Mouse (Mus musculus): ENCODE results near the gene Prune2.
"Not testable (repeated sequence)": the region's sequence is repeated elsewhere in the genome, so short reads cannot be mapped to it uniquely, and the experiment has no call there.

Gene Prune2

DNA sequence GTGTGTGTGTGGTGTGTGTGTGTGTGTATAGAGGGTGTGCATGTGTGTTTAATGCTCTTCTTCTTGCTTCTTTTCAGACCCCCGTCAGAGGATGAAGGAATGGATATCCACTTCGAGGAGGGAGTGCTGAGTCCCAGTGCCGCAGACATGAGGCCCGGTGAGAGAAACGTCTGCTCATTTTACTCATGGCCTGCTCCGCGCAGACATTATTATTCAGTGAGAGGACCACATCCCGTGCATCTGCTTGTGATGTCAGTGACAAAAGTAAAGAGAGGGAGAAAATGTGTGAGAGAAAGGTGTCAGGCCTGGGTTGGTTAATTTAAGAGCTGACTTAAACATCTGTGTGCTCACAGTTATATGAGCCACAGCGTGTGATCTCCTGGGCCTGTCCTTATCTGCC, 212.3 kb downstream of the Prune2 start:
- in situ Hi-C loops (cut with MboI; ENCODE audit: low sequenced_read_pairs): no loop called here

GRCm38 (mm10) chr19:17169746-17170145, 213.8 kb downstream of the Prune2 start:
- in situ Hi-C loops (cut with MboI; ENCODE audit: low sequenced_read_pairs): no loop called here

GRCm38 (mm10) chr19:17174501-17174900, 218.6 kb downstream of the Prune2 start:
- in situ Hi-C loops (cut with MboI; ENCODE audit: low sequenced_read_pairs): not testable (repeated sequence)

- in situ Hi-C loops (cut with MboI; ENCODE audit: low sequenced_read_pairs): no loop called here
Measured at GRCm38 (mm10) chr19:17180506-17180905, 224.6 kb downstream of the Prune2 start.

DNA sequence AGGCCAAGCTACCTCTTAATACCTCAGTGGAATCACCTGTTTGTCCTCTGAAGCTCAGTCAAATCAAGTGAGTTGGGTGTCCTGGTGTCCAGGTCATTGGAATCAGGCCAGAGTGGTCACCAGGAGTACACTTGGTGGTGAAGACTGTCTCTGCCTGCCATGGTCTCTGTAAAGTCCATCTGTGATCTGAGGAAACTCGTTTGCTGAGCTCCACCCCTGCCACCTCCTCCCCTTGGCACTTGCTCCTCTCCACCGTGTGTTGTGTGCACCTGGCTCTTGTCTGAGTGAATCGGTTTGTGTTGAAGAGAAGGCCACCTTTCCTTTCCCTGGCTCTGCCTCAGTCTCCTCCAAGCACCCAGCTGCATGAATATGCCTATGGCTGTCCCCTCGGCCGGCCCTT, 238.8 kb downstream of the Prune2 start:
- in situ Hi-C loops (cut with MboI; ENCODE audit: low sequenced_read_pairs): no loop called here

DNA sequence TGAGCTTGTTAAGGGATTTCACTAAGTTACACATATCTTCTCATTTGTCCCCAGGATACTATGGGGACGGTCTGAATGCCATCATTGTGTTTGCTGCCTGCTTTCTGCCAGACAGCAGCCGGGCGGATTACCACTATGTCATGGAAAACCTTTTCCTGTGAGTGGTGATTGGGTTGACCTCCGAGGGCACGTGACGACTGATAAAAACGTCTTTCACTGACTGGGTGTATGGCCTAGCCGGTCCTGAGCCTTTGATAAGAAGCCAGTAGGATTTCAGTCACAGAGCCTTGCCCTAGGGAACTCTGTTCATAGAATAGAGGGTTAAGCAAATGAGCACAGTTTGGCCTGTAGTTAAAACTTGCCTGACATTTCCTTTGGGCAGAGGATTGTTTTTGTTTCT, 243.1 kb downstream of the Prune2 start:
- in situ Hi-C loops (cut with MboI; ENCODE audit: low sequenced_read_pairs): no loop called here

- in situ Hi-C loops (cut with MboI; ENCODE audit: low sequenced_read_pairs): no loop called here
Measured at GRCm38 (mm10) chr19:17207141-17207540, 251.2 kb downstream of the Prune2 start.

DNA sequence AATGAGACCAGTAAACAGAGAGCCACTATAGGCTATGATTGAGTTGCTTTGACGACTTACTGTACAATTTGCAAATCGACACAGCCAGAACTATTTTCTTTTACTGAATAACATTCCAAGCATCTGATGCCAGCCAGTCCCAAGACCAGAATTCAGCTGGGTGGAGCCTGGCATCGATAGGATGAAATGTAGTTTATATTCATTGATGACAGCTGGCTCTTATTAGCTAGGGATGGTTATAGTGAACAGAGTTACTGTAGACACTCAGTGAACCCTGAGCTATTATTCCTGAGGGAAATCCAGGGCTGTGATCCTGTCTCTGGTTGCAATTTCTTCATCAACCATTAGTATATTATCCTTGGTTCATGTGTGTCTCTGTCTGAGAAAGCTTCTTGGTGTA, 254.6 kb downstream of the Prune2 start:
- in situ Hi-C loops (cut with MboI; ENCODE audit: low sequenced_read_pairs): no loop called here

DNA sequence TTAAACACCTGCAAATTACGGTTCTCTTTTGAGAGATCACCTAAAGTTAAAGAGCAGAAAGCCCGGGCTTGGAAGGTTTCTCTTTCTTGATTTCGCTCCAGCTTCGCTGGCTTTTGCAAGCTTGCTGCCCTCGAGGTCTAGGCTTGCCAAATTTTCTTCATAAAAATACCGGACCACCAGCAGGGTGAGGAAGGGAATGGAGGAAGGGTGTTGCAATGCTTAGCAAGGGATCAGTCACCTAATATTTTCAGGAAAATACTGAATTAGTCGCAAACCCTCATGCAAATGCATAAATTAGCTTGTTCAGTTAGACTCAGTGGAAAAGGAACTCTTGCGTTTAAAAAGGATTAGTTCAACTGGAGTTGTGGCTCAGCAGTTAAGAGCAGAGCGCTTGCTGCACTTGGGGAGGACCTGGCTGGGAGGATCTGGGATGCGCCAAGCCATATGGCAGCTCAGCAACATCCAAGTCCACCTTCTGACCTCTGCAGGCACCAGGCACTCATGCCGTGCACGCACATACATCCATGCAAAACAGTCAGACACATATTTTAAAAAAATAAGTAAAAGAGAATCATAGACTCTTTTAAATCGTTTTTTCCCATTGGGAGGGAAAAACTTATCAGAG, 259.1 kb downstream of the Prune2 start:
- in situ Hi-C loops (cut with MboI; ENCODE audit: low sequenced_read_pairs): no loop called here

- in situ Hi-C loops (cut with MboI; ENCODE audit: low sequenced_read_pairs): no loop called here
Measured at GRCm38 (mm10) chr19:17218195-17218594, 262.3 kb downstream of the Prune2 start.

GRCm38 (mm10) chr19:17223801-17224200, 267.9 kb downstream of the Prune2 start:
- in situ Hi-C loops (cut with MboI; ENCODE audit: low sequenced_read_pairs): no loop called here

DNA sequence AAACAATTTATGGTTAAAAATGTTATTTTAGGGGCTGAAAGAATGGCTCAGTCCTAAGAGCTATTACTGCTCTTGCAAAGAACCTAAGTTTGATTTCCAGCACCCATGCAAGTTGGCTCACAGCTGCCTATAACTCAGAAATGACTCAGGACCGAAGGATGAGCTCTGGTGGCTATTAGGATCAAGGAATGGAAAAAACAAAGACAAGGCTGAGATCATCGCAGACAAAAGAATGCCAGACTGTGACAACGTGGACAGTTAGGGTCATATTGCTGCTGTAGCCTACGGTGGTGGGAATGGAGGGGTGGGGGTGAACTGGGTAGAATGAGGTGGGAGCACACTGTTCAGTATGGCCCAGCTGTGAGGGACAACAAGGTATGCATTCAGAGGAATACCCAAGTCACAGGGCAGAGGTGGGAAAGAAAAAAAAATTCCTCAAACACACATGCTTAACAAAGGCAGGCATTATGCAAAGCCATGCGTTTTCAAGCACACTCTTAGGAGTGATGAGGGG, 269.7 kb downstream of the Prune2 start:
- in situ Hi-C loops (cut with MboI; ENCODE audit: low sequenced_read_pairs): no loop called here

DNA sequence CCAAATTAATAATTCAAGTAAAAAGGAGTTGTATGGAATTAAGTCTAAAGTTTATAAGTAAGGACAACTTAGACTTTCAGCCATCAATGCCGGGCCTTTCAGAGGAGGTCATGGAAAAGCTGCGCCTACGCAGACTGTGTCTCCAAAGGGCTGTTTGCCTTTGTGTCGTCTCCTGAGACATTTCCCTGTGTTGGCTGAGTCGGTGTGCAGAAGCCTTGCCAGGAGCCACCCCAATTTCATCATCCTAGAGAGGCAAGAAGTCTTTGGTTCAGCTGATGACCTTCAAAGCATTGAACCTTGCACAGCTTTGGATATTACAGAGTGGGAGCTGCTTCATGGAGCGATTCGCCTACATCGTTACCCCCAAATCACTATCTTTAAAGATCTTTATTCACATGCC, 270.2 kb downstream of the Prune2 start:
- in situ Hi-C loops (cut with MboI; ENCODE audit: low sequenced_read_pairs): no loop called here

- in situ Hi-C loops (cut with MboI; ENCODE audit: low sequenced_read_pairs): no loop called here
Measured at GRCm38 (mm10) chr19:17230013-17230412, 274.1 kb downstream of the Prune2 start.

DNA sequence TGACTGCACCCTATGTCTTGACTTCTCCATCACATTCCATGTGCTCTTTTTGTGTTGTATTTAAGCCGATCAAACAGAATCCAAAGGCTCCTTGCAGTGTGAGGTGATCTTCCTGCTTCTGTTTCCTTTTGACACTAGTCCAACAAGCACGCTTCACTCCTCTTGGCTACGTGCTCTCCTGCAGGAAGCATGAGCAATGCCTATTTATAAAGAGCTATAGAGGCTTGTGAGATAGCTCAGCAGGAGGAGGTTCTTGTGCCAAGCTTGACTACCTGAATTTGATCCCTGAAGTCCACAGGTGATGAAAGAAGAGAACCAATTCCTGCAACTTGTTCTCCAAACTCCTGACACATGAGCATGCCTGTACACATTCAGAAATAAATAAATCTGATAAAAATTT, 282.6 kb downstream of the Prune2 start:
- in situ Hi-C loops (cut with MboI; ENCODE audit: low sequenced_read_pairs): no loop called here

DNA sequence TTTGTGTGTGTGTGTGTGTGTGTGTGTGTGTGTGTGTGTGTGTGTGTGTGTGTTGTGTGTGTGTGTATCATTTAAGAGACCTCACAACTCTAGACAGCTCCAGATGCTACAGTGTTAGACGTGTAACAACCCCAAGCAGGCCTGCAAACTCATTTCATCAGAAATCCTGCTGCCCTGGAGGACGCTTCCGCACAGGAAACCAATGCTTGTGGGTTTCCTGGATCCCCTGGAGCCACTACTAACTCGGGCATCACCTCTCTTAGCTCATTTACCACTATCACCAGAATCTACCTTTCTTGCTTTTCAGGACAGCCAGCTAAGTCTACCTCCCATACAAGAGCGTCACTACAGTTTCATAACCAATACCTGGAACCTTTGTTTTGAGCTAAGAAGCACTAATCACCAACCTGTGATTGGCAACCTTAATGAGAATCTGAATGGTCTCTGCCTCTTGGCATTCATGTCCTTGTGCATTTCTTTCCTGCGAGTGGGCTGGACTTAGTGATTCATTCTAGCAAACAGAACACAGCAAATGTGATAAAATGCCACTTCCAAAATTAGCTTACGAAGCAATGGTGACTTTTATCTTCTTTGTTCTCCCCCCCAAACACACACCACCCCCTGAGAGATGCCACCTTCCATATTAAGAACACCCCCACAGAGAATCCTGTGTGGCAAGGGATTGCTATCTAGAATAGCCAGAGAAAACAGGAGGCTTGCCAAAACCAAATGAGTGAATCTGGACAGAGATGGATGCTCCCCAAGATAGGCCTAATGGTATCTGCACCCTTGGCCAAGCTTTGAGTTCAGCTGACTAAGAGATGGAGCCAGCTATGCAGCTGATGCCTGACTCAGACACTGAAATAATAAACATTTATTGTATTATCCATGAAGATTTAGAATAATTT, 284.5 kb downstream of the Prune2 start:
- in situ Hi-C loops (cut with MboI; ENCODE audit: low sequenced_read_pairs): no loop called here

DNA sequence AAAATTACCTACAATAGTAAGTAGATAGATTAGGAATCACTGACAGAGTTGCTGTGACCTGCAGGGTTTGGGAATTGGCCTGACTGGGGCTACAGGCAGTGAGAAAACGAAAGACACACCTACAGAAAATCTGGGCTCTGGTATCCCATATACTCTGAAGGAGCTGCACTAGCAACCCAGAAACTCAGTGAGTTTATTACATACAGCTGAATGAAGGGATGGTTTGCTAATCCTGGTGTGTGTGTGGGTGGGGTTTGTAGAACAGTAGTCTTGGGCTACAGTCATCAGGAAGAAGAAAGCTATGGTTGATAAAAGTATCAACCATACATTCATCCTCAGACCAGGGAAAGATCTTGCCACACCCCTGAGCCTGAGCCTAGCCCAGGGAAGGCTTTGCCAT, 285.3 kb downstream of the Prune2 start:
- in situ Hi-C loops (cut with MboI; ENCODE audit: low sequenced_read_pairs): no loop called here

DNA sequence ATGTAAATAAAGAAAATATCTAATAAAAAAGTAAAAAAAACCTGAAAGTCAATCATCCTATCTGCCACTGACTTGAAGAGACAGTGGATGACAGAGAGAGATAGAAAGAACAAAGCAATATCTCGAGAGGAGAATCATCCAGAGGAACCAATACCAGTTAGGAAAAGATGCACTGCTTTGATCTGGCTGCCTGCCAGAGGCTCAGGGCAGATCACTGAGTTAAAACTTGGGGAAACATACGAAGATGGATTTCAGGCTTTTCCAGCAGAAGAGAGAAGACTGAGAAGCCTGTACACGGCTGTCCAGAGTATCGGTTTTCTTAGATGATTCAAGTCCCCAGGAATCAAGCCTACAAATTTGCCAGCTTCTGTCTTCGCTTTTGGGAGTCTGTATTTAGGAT, 287.0 kb downstream of the Prune2 start:
- in situ Hi-C loops (cut with MboI; ENCODE audit: low sequenced_read_pairs): no loop called here

- in situ Hi-C loops (cut with MboI; ENCODE audit: low sequenced_read_pairs): no loop called here
Measured at GRCm38 (mm10) chr19:17244544-17244943, 288.6 kb downstream of the Prune2 start.

DNA sequence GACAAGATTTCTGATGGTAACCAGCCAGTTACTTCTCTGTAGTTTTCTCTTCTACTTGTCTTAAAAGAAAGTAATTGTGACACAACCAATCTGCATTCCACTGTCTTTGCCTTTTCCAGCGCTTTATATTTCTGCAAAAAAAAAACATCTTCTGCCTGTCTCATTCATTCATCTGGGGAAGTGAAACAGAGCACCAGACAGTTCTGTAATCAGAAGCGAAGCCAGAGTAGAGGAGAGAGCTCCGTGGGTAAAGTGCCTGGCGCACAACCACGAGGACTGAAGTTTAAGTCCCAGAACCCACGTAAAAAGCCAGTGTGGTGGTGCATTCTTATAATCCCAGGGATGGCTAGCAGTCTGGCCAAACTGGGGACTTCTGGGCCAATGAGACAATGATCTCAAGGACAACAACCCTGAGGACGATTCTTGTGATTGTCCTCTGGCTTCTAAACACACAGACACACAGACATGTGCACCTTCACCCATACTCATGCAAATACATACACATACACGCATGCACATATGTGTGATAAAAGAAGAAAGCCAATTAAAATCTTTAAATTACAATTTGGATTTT, 291.5 kb downstream of the Prune2 start:
- in situ Hi-C loops (cut with MboI; ENCODE audit: low sequenced_read_pairs): no loop called here

DNA sequence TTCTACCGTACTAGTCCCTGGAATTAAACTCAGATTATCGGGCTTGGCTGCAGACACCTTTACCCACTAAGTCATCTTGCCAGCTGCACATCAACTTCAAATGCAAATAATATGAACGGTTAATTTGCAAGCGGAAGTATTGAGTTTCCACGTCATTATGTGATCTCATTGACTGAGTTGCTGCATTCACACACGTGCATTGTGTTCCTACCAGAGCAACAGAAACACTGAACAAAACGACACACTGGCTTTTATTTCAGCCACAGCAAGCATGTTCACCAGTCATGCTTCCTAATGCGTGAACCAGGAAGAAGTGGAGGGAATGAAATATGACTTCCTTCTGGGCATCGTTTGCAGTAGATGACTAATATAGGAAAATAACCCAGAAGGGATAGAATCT, 293.8 kb downstream of the Prune2 start:
- in situ Hi-C loops (cut with MboI; ENCODE audit: low sequenced_read_pairs): no loop called here

DNA sequence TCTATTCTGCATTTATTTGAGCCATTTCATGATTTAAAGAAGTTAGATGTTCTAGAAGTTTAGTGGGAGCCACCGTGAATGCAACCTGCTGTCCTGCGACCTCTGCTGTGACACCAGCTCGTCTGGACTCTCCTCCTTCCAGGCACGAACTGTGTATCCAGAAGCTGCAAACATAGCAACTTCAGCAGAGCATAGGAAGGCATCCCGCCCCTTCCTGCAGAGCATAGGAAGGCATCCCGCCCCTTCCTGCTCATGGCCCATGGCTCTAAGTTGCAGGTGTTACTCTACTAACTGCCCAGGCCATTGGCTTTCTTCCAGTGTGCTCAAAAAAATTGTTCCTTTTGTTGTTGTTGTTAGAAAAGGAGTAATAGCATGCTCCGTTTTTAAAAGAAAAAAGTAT, 294.9 kb downstream of the Prune2 start:
- in situ Hi-C loops (cut with MboI; ENCODE audit: low sequenced_read_pairs): no loop called here
